Mouse (Mus musculus): ENCODE measurements around the gene Nkg7.

The Nkg7 gene

GRCm38 (mm10) chr7:43447801-43448200, 10.9 kb downstream of the Nkg7 start:
- no peak for DNase-seq (ENCODE audit: low read depth)

- DNase-seq (ENCODE audit: low read depth) = no peak
Observed at GRCm38 (mm10) chr7:43448246-43448645, 11.4 kb downstream of the Nkg7 start.

- DNase-seq (ENCODE audit: low read depth) = no peak
Observed at GRCm38 (mm10) chr7:43449811-43450210, 12.9 kb downstream of the Nkg7 start.

- DNase-seq (ENCODE audit: low read depth) = no peak
Observed at GRCm38 (mm10) chr7:43451726-43452125, 14.9 kb downstream of the Nkg7 start.

- peak; percentile 38 for DNase-seq (ENCODE audit: low read depth)
Observed at GRCm38 (mm10) chr7:43452609-43453008, 15.7 kb downstream of the Nkg7 start.

- DNase-seq (ENCODE audit: low read depth) = no peak
Observed at GRCm38 (mm10) chr7:43453599-43454355, 16.9 kb downstream of the Nkg7 start.

GRCm38 (mm10) chr7:43454371-43454770, 17.5 kb downstream of the Nkg7 start:
- no peak for DNase-seq (ENCODE audit: low read depth)

GRCm38 (mm10) chr7:43462851-43463250, 26.0 kb downstream of the Nkg7 start, which contains the start of gene Vsig10l:
TSS of gene Vsig10l (plus strand) at chr7:43463151.
- no peak for DNase-seq (ENCODE audit: low read depth)

- DNase-seq (ENCODE audit: low read depth) = no peak
Observed at GRCm38 (mm10) chr7:43463976-43464375, 27.1 kb downstream of the Nkg7 start.

- no peak for DNase-seq (ENCODE audit: low read depth)
Observed at GRCm38 (mm10) chr7:43464864-43465343, 28.0 kb downstream of the Nkg7 start.

GRCm38 (mm10) chr7:43465344-43466098, 28.6 kb downstream of the Nkg7 start:
- DNase-seq (ENCODE audit: low read depth) = peak; percentile 92

- DNase-seq (ENCODE audit: low read depth) = peak; percentile 60
Observed at GRCm38 (mm10) chr7:43466099-43466694, 29.3 kb downstream of the Nkg7 start.

- peak; percentile 37 for DNase-seq (ENCODE audit: low read depth)
Observed at GRCm38 (mm10) chr7:43470373-43470772, 33.5 kb downstream of the Nkg7 start.

- no peak for DNase-seq (ENCODE audit: low read depth)
Observed at GRCm38 (mm10) chr7:43475706-43476105, 38.8 kb downstream of the Nkg7 start.

- DNase-seq (ENCODE audit: low read depth) = no peak
Observed at GRCm38 (mm10) chr7:43476376-43476775, 39.5 kb downstream of the Nkg7 start.

- DNase-seq (ENCODE audit: low read depth) = no peak
Observed at GRCm38 (mm10) chr7:43481191-43481590, 44.3 kb downstream of the Nkg7 start.

- no peak for DNase-seq (ENCODE audit: low read depth)
Observed at GRCm38 (mm10) chr7:43482090-43482716, 45.3 kb downstream of the Nkg7 start.

- DNase-seq (ENCODE audit: low read depth) = no peak
Observed at GRCm38 (mm10) chr7:43483236-43483635, 46.4 kb downstream of the Nkg7 start.
